Mouse (Mus musculus) heart, adult 2 months (tissue): ENCODE results near the gene Fkbp5. TPM values are rescaled to one million over a fixed set of nuclear protein-coding genes. Genes with fewer than 3 reads are reported as not detected.

Source experiments
- DNase-seq, 2 experiments: peaks; one replicate each; pipeline ENCODE4 v3.0.0; 2021
- H3K27ac ChIP-seq: fragments of 200-600 bp; 2 replicates; pipeline ENCODE4 v1.8.1; 2022
- H3K27me3 ChIP-seq: fragments of 200-500 bp; 2 replicates; pipeline ENCODE4 v1.6.1; 2012; ENCODE audit warnings: mild to moderate bottlenecking, low read length, inconsistent platforms, mixed read lengths; ENCODE audit not compliant: control insufficient read depth, insufficient read depth
- H3K36me3 ChIP-seq: fragments of 200-500 bp; 2 replicates; pipeline ENCODE4 v1.6.1; 2012; ENCODE audit warnings: low read length, inconsistent platforms; ENCODE audit not compliant: control insufficient read depth, insufficient read depth
- H3K4me1 ChIP-seq: fragments of 200-500 bp; 2 replicates; pipeline ENCODE4 v1.6.1; 2011; ENCODE audit warnings: low read length; ENCODE audit not compliant: control insufficient read depth, insufficient read depth
- H3K4me3 ChIP-seq: fragments of 200-600 bp; 2 replicates; pipeline ENCODE4 v1.8.1; 2022
- H3K79me2 ChIP-seq: fragments of 200-500 bp; replicated peaks from 2 replicates; pipeline ENCODE4 v1.6.1; 2012; ENCODE audit warnings: mild to moderate bottlenecking, inconsistent platforms, low read length, moderate library complexity, mixed read lengths; ENCODE audit not compliant: control insufficient read depth, insufficient read depth
- H3K9ac ChIP-seq: fragments of 200-500 bp; 2 replicates; pipeline ENCODE4 v1.6.1; 2012; ENCODE audit warnings: low read depth, mild to moderate bottlenecking, control low read depth, inconsistent platforms, low read length, mixed read lengths
- CTCF ChIP-seq: fragments of 200-600 bp; IDR thresholded peaks from 2 replicates; pipeline ENCODE4 v1.8.1; 2022; ENCODE audit warnings: antibody characterized with exemption, mild to moderate bottlenecking, moderate library complexity
- EP300 ChIP-seq: fragments of 200-500 bp; IDR thresholded peaks from 2 replicates; pipeline ENCODE4 v1.6.1; 2011; ENCODE audit warnings: low read depth, low read length, control low read depth; ENCODE audit not compliant: insufficient read depth
- POLR2A ChIP-seq: fragments of 200-500 bp; IDR thresholded peaks from 2 replicates; pipeline ENCODE4 v1.6.1; 2011; ENCODE audit warnings: mild to moderate bottlenecking, low read depth, low read length, control low read depth; ENCODE audit not compliant: insufficient read depth
- WGBS: fragments of 180-500 bp; shearing (Covaris S2); methylation state at CpG from one replicate; pipeline ENCODE4 v1.1.7; 2018; 5-methylcytosine and 5-hydroxymethylcytosine counted together
- intact Hi-C: fragments of 180-260 bp; cut with DNase I; formaldehyde crosslinking; loops from one replicate; pipeline ENCODE4 v1.15.1; 2025
- polyA plus RNA-seq: library from polyadenylated mRNA; depleted of rRNA; stranded (reverse); fragments of >200 nt; gene quantifications from 2 replicates; pipeline ENCODE4 v1.2.3, GENCODE M21; 2012
- total RNA-seq, 2 experiments: library from RNA; stranded (reverse); gene quantifications; 2 replicates each; pipeline ENCODE4 v1.2.3; 2021

Gene Fkbp5
- total and polyA plus RNA-seq, 3 experiments: 8.5 to 70.2 (median 63.3) TPM

GRCm38 (mm10) chr17:28386150-28386905 lies 131.0 kb downstream of the Fkbp5 start:
- no peaks in the 10 kb centered on the region for H3K4me1 ChIP-seq
- H3K27me3 ChIP-seq: no peaks in the 10 kb centered on the region
- intact Hi-C loops: loop anchor here (1.0 kb wide), 1 partner anchor 142 kb away; no protein-coding TSS in a partner anchor
- DNase-seq: peak; percentile 73 to 86
- H3K9ac ChIP-seq: no peak overlapping the region
- H3K79me2 ChIP-seq: no peaks in the 10 kb centered on the region
- no peak overlapping the region for H3K27ac ChIP-seq
- 8% methylated on average over 23 of the region's 23 CpGs for whole genome bisulfite sequencing
- no peak overlapping the region for H3K4me3 ChIP-seq
- TF ChIP-seq CTCF (no peak; the same call in 1 of the 2 replicates), EP300 (no peak), POLR2A (no peak)
- H3K36me3 ChIP-seq: no peaks in the 10 kb centered on the region

- DNase-seq: no peak
- Histone ChIP-seq H3K27ac (no peak overlapping the region), H3K9ac (no peak overlapping the region), H3K36me3 (no peaks in the 10 kb centered on the region), H3K4me1 (no peaks in the 10 kb centered on the region), H3K27me3 (peaks cover 2% of the 10 kb centered on the region; the same call in 1 of the 2 replicates), H3K4me3 (no peak overlapping the region), H3K79me2 (no peaks in the 10 kb centered on the region)
- intact Hi-C loops: no loop called here
- TF ChIP-seq POLR2A (no peak), CTCF (peak; percentile 63)
- 74% methylated on average over 4 of the region's 4 CpGs for WGBS
These were observed 133.0 kb downstream of the Fkbp5 start for GRCm38 (mm10) chr17:28384298-28384697.

- peaks cover 6% of the 10 kb centered on the region; the same call in 1 of the 2 replicates for H3K27me3 ChIP-seq
- H3K79me2 ChIP-seq: no peaks in the 10 kb centered on the region
- H3K27ac ChIP-seq: no peak overlapping the region
- no peaks in the 10 kb centered on the region for H3K36me3 ChIP-seq
- H3K4me1 ChIP-seq: peaks cover 2% of the 10 kb centered on the region; the same call in 1 of the 2 replicates
- WGBS: 13% methylated on average over 6 of the region's 6 CpGs
- no peak for TF ChIP-seq POLR2A
- TF ChIP-seq EP300: no peak
- TF ChIP-seq CTCF: no peak
- DNase-seq: no peak
- no peak overlapping the region for H3K9ac ChIP-seq
- no peak overlapping the region for H3K4me3 ChIP-seq
- intact Hi-C loops: no loop called here
These were observed 137.1 kb downstream of the Fkbp5 start for GRCm38 (mm10) chr17:28380255-28380654.

DNA sequence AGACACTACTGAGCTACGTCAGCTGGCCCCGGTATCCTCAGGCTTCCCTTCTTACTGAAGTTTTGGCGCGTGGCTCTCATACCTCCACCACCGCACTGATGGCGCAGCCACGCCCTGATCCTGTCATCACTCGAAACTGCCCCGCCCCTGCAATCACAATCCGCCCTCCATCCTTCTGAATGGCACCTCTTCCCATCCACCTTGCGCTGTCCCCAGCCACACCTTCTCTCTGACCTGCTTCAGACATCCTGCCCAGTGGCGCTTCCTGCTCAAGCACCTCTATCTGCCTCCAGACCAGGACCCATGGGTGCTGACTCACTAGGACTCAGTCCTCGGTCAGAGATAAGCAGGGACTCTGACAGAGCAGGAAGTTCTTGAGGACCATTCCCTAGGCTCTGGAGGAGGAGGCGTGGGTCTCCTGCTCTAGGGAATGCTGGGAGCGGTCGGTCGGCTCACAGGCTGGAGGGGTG lies 141.7 kb downstream of the Fkbp5 start:
- H3K27ac ChIP-seq: no peak overlapping the region
- H3K27me3 ChIP-seq: peaks cover 6% of the 10 kb centered on the region; the same call in 1 of the 2 replicates
- H3K36me3 ChIP-seq: no peaks in the 10 kb centered on the region
- H3K4me3 ChIP-seq: no peak overlapping the region
- 7% methylated on average over 17 of the region's 17 CpGs for WGBS
- TF ChIP-seq CTCF (no peak), EP300 (no peak), POLR2A (no peak)
- intact Hi-C loops: no loop called here
- no peak overlapping the region for H3K9ac ChIP-seq
- no peak for DNase-seq
- H3K4me1 ChIP-seq: peaks cover 2% of the 10 kb centered on the region; the same call in 1 of the 2 replicates
- H3K79me2 ChIP-seq: no peaks in the 10 kb centered on the region

GRCm38 (mm10) chr17:28374494-28374893 lies 142.8 kb downstream of the Fkbp5 start:
- no peaks in the 10 kb centered on the region for H3K79me2 ChIP-seq
- no peak overlapping the region for H3K9ac ChIP-seq
- H3K27me3 ChIP-seq: peaks cover 5% of the 10 kb centered on the region; the same call in 1 of the 2 replicates
- intact Hi-C loops: no loop called here
- DNase-seq: no peak
- no peak overlapping the region for H3K27ac ChIP-seq
- no peak for TF ChIP-seq EP300
- no peak for TF ChIP-seq CTCF
- TF ChIP-seq POLR2A: no peak
- peaks cover 2% of the 10 kb centered on the region; the same call in 1 of the 2 replicates for H3K4me1 ChIP-seq
- no peaks in the 10 kb centered on the region for H3K36me3 ChIP-seq
- H3K4me3 ChIP-seq: no peak overlapping the region
- WGBS: 38% methylated on average over 16 of the region's 16 CpGs

- TF ChIP-seq CTCF (peak; percentile 74), POLR2A (no peak)
- WGBS: 27% methylated on average over 10 of the region's 10 CpGs
These were observed 143.5 kb downstream of the Fkbp5 start for GRCm38 (mm10) chr17:28373821-28374220.

More at GRCm38 (mm10) chr17:28373821-28374220, 143.5 kb downstream of the Fkbp5 start:
- Histone ChIP-seq H3K9ac (no peak overlapping the region), H3K27me3 (peaks cover 5% of the 10 kb centered on the region; the same call in 1 of the 2 replicates), H3K4me1 (peaks cover 2% of the 10 kb centered on the region; the same call in 1 of the 2 replicates), H3K4me3 (no peak overlapping the region), H3K27ac (no peak overlapping the region), H3K79me2 (no peaks in the 10 kb centered on the region), H3K36me3 (no peaks in the 10 kb centered on the region)
- peak in 1 of 2 experiments; percentile 55 for DNase-seq
- intact Hi-C loops: no loop called here
